Mouse (Mus musculus) macrophage (primary cell): ENCODE results near the gene Vmn1r74. TPM values are rescaled to one million over a fixed set of nuclear protein-coding genes. Genes with fewer than 3 reads are reported as not detected.
"Not testable (repeated sequence)": the region's sequence is repeated elsewhere in the genome, so short reads cannot be mapped to it uniquely, and the experiment has no call there.

Experiments
- H3K27ac ChIP-seq: fragments of 350-480 bp; formaldehyde crosslinking; 2 replicates; pipeline ENCODE4 v1.9.0; 2021
- H3K36me3 ChIP-seq: fragments of 350-480 bp; formaldehyde crosslinking; 2 replicates; pipeline ENCODE4 v1.9.0; 2021; ENCODE audit errors: inconsistent target
- H3K4me3 ChIP-seq: fragments of 350-480 bp; formaldehyde crosslinking; 2 replicates; pipeline ENCODE4 v1.9.0; 2021; ENCODE audit errors: inconsistent target
- H3K79me2 ChIP-seq: fragments of 350-480 bp; formaldehyde crosslinking; 2 replicates; pipeline ENCODE4 v1.9.0; 2021; ENCODE audit errors: inconsistent target
- WGBS: methylation state at CpG from one replicate; pipeline ENCODE4 v1.1.7; 2026; ENCODE audit warnings: inconsistent platforms; ENCODE audit not compliant: missing documents; 5-methylcytosine and 5-hydroxymethylcytosine counted together
- polyA plus RNA-seq: library from polyadenylated mRNA; stranded (reverse); fragments of 250-400 nt; gene quantifications from 3 replicates; pipeline ENCODE4 v1.2.4, GENCODE M21; 2018; ENCODE audit warnings: inconsistent platforms
- total RNA-seq, 78 experiments: library from RNA; depleted of rRNA; stranded (reverse); fragments of 250-400 nt; gene quantifications; 1 replicate in 9 of 78; 2 replicates in 24 of 78; 3 replicates in 43 of 78; 4 replicates in 2 of 78; pipeline ENCODE4 v1.2.4; 2018; ENCODE audit warnings: inconsistent platforms in 56 of 78

The Vmn1r74 gene
- not detected for total RNA-seq (2018; cell fraction: chromatin; rRNA removed)
- not detected for total RNA-seq (2018; cell fraction: cytosol; rRNA removed)
- not detected for total RNA-seq (2018; cell fraction: nucleus; rRNA removed)
- polyA plus RNA-seq = not detected in 3 replicates

- H3K36me3 ChIP-seq = no peaks in the 10 kb centered on the region
- H3K79me2 ChIP-seq = no peaks in the 10 kb centered on the region
- WGBS = 79% methylated on average over 2 of the region's 2 CpGs
- no peak within 1 kb of the TSS for H3K27ac ChIP-seq
- no peak within 1 kb of the TSS for H3K4me3 ChIP-seq
Observed at GRCm38 (mm10) chr7:11833680-11834079, at the start of gene Vmn1r74. Vmn1r74 (plus strand) TSS chr7:11833980.

GRCm38 (mm10) chr7:11813751-11814150, 20.0 kb upstream of the Vmn1r74 start:
- Histone ChIP-seq H3K27ac (no peak overlapping the region), H3K79me2 (no peaks in the 10 kb centered on the region), H3K4me3 (no peak overlapping the region), H3K36me3 (no peaks in the 10 kb centered on the region)

GRCm38 (mm10) chr7:11822166-11822565, 11.6 kb upstream of the Vmn1r74 start:
- Histone ChIP-seq H3K4me3 (no peak overlapping the region), H3K36me3 (no peaks in the 10 kb centered on the region), H3K27ac (no peak overlapping the region), H3K79me2 (no peaks in the 10 kb centered on the region)
- WGBS = 93% methylated on average over 1 of the region's 1 CpGs

GRCm38 (mm10) chr7:11823246-11823645, 10.5 kb upstream of the Vmn1r74 start:
- H3K4me3 ChIP-seq, H3K79me2 ChIP-seq, H3K36me3 ChIP-seq, H3K27ac ChIP-seq: not testable (repeated sequence)
- WGBS = 94% methylated on average over 9 of the region's 9 CpGs

DNA sequence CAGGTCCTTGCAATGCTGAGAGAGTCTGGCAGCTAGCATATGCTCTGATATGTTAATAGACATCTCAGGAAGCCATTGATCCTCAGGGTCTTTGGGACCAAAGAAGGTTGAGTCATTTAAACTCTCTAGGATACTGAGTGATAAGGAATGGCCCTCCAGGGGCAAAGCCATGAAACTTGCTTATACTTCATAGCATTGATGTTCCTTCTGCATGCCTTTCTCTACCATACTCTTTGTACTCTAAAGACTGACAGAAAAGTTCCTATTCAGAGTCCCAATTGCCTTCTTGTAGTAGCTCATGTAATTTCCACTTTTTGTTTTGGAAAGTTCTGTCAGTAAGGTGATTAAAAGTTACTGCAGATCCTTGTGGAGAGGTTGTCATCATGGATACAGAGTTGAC, 40.5 kb downstream of the Vmn1r74 start, which contains the start of gene Vmn1r75:
Gene Vmn1r75, plus strand, starts transcription at position 301 of the 400 bp plus-strand sequence.
- no peaks in the 10 kb centered on the region for H3K79me2 ChIP-seq
- no peaks in the 10 kb centered on the region for H3K36me3 ChIP-seq
- no peak within 1 kb of the TSS for H3K4me3 ChIP-seq
- H3K27ac ChIP-seq = no peak within 1 kb of the TSS

Other genes with a start within 250 kb of the Vmn1r74 start
- not detected in 3 replicates for gene Zscan4-ps3, start 224.7 kb upstream of the Vmn1r74 start, polyA plus RNA-seq
- not detected in 3 replicates for gene Vmn1r72, start 153.8 kb upstream of the Vmn1r74 start, polyA plus RNA-seq
- not detected in 3 replicates for gene Vmn1r73, start 103.7 kb upstream of the Vmn1r74 start, polyA plus RNA-seq
- not detected in 3 replicates for gene Vmn1r75, start 40.6 kb downstream of the Vmn1r74 start, polyA plus RNA-seq
- not detected in 3 replicates for gene Vmn1r76, start 104.2 kb downstream of the Vmn1r74 start, polyA plus RNA-seq
- gene Vmn1r77, start 202.8 kb downstream of the Vmn1r74 start, polyA plus RNA-seq = not detected in 3 replicates